Mouse (Mus musculus) CH12.LX (cell line): ENCODE measurements around the gene Nol10.

Experiments used
- CTCF ChIP-seq, 2 experiments: IDR thresholded peaks in 1 of 2; conservative IDR thresholded peaks in 1 of 2; 2 replicates each; pipeline ENCODE4 v1.5.1; 2011 to 2012; ENCODE audit warnings: low read depth in 2 of 2, low read length in 2 of 2, improper control_type of control experiment in 1 of 2, inconsistent platforms in 1 of 2, mild to moderate bottlenecking in 1 of 2, moderate library complexity in 1 of 2
- E2F4 ChIP-seq: IDR thresholded peaks from 2 replicates; pipeline ENCODE4 v1.6.1; 2011; ENCODE audit warnings: low read depth, low read length, improper control_type of control experiment; ENCODE audit not compliant: insufficient replicate concordance
- EP300 ChIP-seq: IDR thresholded peaks from 2 replicates; pipeline ENCODE4 v1.6.1; 2011; ENCODE audit warnings: low read length, improper control_type of control experiment
- JUND ChIP-seq: conservative IDR thresholded peaks from 2 replicates; pipeline ENCODE4 v1.6.1; 2011; ENCODE audit warnings: low read depth, low read length, improper control_type of control experiment
- MAX ChIP-seq: IDR thresholded peaks from 2 replicates; pipeline ENCODE4 v1.6.1; 2011; ENCODE audit warnings: low read length, improper control_type of control experiment
- MYC ChIP-seq: IDR thresholded peaks from 2 replicates; pipeline ENCODE4 v1.6.1; 2011; ENCODE audit warnings: low read depth, mild to moderate bottlenecking, improper control_type of control experiment, low read length
- NRF1 ChIP-seq: IDR thresholded peaks from 2 replicates; pipeline ENCODE4 v1.6.1; 2014; ENCODE audit warnings: low read depth, mild to moderate bottlenecking, inconsistent platforms, low read length, improper control_type of control experiment, moderate library complexity
- POLR2A ChIP-seq: IDR thresholded peaks from 2 replicates; pipeline ENCODE4 v1.6.1; 2011; ENCODE audit warnings: low read depth, mild to moderate bottlenecking, improper control_type of control experiment, low read length
- USF1 ChIP-seq: IDR thresholded peaks from 2 replicates; pipeline ENCODE4 v1.6.1; 2014; ENCODE audit warnings: low read depth, mild to moderate bottlenecking, inconsistent platforms, low read length, improper control_type of control experiment
- ZMIZ1 ChIP-seq: IDR thresholded peaks from 2 replicates; pipeline ENCODE4 v1.6.1; 2012; ENCODE audit warnings: low read depth, mild to moderate bottlenecking, inconsistent platforms, low read length, improper control_type of control experiment

GRCm38 (mm10) chr12:17408312-17408711 lies 60.1 kb downstream of the Nol10 start:
- TF ChIP-seq POLR2A: no peak
- TF ChIP-seq NRF1: no peak
- TF ChIP-seq CTCF (conservative IDR thresholded peaks at IDR 0.05 in 1 of 2, IDR thresholded peaks at IDR 0.05 in 1 of 2; ENCODE audit: low read depth in 2 of 2, low read length in 2 of 2): no peak
- TF ChIP-seq MYC: no peak
- TF ChIP-seq MAX: no peak
- no peak for TF ChIP-seq USF1
- TF ChIP-seq JUND: no peak
- no peak for TF ChIP-seq E2F4
- no peak for TF ChIP-seq ZMIZ1
- no peak for TF ChIP-seq EP300
